Mouse (Mus musculus) heart, embryonic 13.5 days (tissue): ENCODE results near the gene Calm3. TPM values are rescaled to one million over a fixed set of nuclear protein-coding genes. Genes with fewer than 3 reads are reported as not detected.
"Not testable (repeated sequence)": the region's sequence is repeated elsewhere in the genome, so short reads cannot be mapped to it uniquely, and the experiment has no call there.

Source experiments
- ATAC-seq: fragments of 200-750 bp; cut with Nextera tagmentation; 2 replicates; pipeline ENCODE4 v1.8.0; 2017; ENCODE audit warnings: moderate TSS enrichment; ENCODE audit not compliant: insufficient number of reproducible peaks, low FRiP score, low TSS enrichment; ENCODE audit errors: extremely low read depth
- H3K27ac ChIP-seq: fragments of 300-500 bp; sonication (generic); replicated peaks from 2 replicates; pipeline ENCODE4 v1.5.1; 2015; ENCODE audit warnings: moderate library complexity, mild to moderate bottlenecking, inconsistent platforms
- H3K27me3 ChIP-seq: fragments of 300-500 bp; sonication (generic); replicated peaks from 2 replicates; pipeline ENCODE4 v1.6.1; 2015; ENCODE audit warnings: mild to moderate bottlenecking, inconsistent platforms
- H3K36me3 ChIP-seq: fragments of 300-500 bp; sonication (generic); 2 replicates; pipeline ENCODE4 v1.6.1; 2015; ENCODE audit warnings: mild to moderate bottlenecking, inconsistent platforms
- H3K4me1 ChIP-seq: fragments of 300-500 bp; sonication (generic); 2 replicates; pipeline ENCODE4 v1.6.1; 2015; ENCODE audit warnings: inconsistent platforms
- H3K4me2 ChIP-seq: fragments of 300-500 bp; sonication (generic); 2 replicates; pipeline ENCODE4 v1.6.1; 2015; ENCODE audit warnings: inconsistent platforms, mild to moderate bottlenecking, moderate library complexity
- H3K4me3 ChIP-seq: fragments of 300-500 bp; sonication (generic); 2 replicates; pipeline ENCODE4 v1.5.1; 2015; ENCODE audit warnings: moderate library complexity, mild to moderate bottlenecking, inconsistent platforms
- H3K9ac ChIP-seq: fragments of 300-500 bp; sonication (generic); 2 replicates; pipeline ENCODE4 v1.6.1; 2015; ENCODE audit warnings: inconsistent platforms, mild to moderate bottlenecking, moderate library complexity
- H3K9me3 ChIP-seq: fragments of 300-500 bp; sonication (generic); 2 replicates; pipeline ENCODE4 v1.6.1; 2016; ENCODE audit warnings: inconsistent platforms
- WGBS: fragments of 180-500 bp; shearing (Covaris S2); methylation state at CpG from one replicate; pipeline ENCODE4 v1.1.7; 2015; ENCODE audit warnings: mixed read lengths; 5-methylcytosine and 5-hydroxymethylcytosine counted together
- polyA plus RNA-seq: library from polyadenylated mRNA; unstranded; fragments of >200 nt; fragmentation: Nextera tagmentation; extraction: Ambion mirVana; gene quantifications from 2 replicates; pipeline ENCODE4 v1.2.1, GENCODE M21; 2015

Gene Calm3
- 85.5 and 101 TPM in 2 replicates for polyA plus RNA-seq

DNA sequence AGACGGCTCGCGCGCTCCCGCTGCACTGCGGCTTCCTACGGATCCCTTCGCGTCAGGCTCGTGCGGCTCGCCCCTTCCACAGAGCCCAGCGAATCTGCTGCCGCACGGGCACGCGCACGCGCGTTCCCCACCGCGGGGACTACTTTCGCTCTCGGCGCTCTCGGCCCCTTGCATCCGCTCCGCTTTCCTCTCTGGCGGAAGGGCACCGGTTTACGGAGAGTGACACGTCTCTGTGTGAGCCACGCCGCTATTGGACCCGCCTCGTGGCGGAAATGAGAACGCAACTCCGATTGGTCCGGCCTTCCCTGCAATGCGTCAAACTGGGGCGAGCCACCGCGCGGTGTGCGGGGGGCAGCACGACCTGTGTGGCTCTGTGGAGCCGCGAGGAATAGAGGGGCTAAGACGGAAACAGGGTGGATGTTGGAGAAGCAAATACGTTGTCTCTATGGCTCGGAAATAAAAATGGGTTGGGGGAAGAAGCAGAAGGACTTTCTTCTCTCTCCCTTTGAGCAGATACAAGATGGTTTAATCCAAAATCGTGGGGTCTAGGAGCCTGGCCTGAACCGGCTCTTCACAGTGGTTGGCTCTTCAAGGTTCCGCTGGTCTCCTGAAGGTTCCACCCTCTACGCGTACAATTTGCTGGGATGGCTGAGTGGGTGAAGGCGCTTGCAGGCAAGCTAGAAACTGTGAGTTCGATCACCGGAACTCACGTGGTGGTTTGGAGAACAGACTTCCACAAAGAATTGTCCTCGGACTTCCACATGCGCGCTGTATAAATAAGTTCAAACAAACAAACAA is at the start of gene Calm3:
Calm3 (minus strand) TSS at position 78 of the 798 bp plus-strand sequence.
- peaks cover 44% of the 10 kb centered on the region for H3K4me1 ChIP-seq
- peak within 1 kb of the TSS; percentile 97 for H3K4me3 ChIP-seq
- 2% methylated on average over 64 of the region's 64 CpGs for WGBS
- H3K27ac ChIP-seq = peak within 1 kb of the TSS; percentile 94
- H3K9ac ChIP-seq = peak within 1 kb of the TSS; percentile 98
- no peaks in the 10 kb centered on the region for H3K27me3 ChIP-seq
- ATAC-seq = peak; percentile 87
- H3K9me3 ChIP-seq = no peaks in the 10 kb centered on the region
- peaks cover 25% of the 10 kb centered on the region for H3K36me3 ChIP-seq
- peak within 1 kb of the TSS; percentile 98 for H3K4me2 ChIP-seq

DNA sequence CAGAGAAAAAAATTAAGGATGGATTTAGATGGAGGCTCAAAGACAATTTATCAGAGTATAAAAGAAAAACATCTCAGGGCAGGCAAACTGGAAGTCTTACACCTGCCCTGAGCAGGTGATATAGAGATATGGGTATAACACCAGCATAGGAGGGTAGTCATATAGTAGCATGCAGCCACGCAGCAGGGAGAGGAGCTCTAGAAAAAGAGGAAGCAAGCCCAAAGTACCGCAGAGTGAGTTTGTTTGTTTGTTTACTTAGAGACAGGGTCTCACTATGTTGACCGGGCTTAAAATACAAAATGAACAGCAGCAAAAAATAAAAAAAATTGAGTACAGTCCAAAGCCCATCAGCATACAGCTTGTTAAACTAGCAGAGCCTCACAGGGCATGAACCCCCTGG is 47.2 kb upstream of the Calm3 start:
- H3K36me3 ChIP-seq = no peaks in the 10 kb centered on the region
- peak overlapping the region; percentile 65 for H3K27ac ChIP-seq
- peaks cover 33% of the 10 kb centered on the region for H3K4me1 ChIP-seq
- no peaks in the 10 kb centered on the region for H3K27me3 ChIP-seq
- H3K9me3 ChIP-seq = no peaks in the 10 kb centered on the region
- no peak overlapping the region for H3K9ac ChIP-seq
- WGBS = 71% methylated on average over 3 of the region's 3 CpGs
- H3K4me3 ChIP-seq = no peak overlapping the region
- no peak for ATAC-seq
- H3K4me2 ChIP-seq = peak overlapping the region; percentile 11; the same call in 1 of the 2 replicates

DNA sequence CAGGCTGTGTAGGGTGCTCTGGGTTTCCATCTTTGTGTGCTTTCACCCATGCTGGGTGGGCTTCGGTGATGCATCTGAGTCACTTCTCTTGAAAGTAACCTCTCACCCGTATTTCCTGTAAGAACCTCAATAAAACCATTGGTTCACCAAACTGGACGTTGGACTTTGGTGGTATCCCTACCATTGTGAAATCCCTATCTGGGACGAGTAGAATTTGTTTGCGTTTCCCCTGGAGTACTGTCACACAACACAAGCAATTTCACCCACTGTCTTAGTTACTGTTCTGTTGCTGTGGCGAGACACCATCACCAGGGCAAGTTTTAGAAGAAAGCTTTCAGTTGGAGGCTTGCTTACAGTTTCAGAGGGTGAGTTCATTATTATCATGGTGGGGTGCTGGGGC is 44.5 kb upstream of the Calm3 start:
- Histone ChIP-seq H3K4me3 (no peak overlapping the region), H3K36me3 (no peaks in the 10 kb centered on the region), H3K9ac (no peak overlapping the region), H3K27ac (no peak overlapping the region), H3K4me2 (no peak overlapping the region), H3K4me1 (peaks cover 10% of the 10 kb centered on the region), H3K9me3 (no peaks in the 10 kb centered on the region), H3K27me3 (no peaks in the 10 kb centered on the region)
- ATAC-seq = no peak
- WGBS = 76% methylated on average over 6 of the region's 6 CpGs

DNA sequence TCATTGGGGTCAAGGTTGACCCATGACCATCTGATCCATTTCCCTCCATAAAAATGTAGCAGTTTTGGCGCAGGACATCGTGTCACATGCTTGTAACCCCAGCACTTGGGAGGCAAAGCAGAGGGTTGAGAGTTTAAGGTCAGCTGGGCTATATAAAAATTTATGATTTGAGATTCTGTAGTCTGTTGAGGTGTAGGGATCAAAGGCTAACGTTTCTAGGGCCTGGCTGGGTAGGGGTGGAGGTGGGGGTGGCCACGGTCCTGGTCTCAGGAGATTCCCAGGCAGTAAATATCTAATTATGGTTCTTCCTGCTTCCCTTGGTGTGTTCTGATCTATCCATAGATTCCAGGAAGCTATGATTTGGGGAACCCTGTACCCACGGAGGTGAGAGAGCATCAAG is 37.8 kb upstream of the Calm3 start:
- H3K36me3 ChIP-seq = no peaks in the 10 kb centered on the region
- no peaks in the 10 kb centered on the region for H3K4me1 ChIP-seq
- no peaks in the 10 kb centered on the region for H3K9me3 ChIP-seq
- H3K27ac ChIP-seq = no peak overlapping the region
- WGBS = 73% methylated on average over 5 of the region's 5 CpGs
- H3K9ac ChIP-seq = no peak overlapping the region
- no peak overlapping the region for H3K4me3 ChIP-seq
- peaks cover 20% of the 10 kb centered on the region for H3K27me3 ChIP-seq
- H3K4me2 ChIP-seq = no peak overlapping the region
- no peak for ATAC-seq

DNA sequence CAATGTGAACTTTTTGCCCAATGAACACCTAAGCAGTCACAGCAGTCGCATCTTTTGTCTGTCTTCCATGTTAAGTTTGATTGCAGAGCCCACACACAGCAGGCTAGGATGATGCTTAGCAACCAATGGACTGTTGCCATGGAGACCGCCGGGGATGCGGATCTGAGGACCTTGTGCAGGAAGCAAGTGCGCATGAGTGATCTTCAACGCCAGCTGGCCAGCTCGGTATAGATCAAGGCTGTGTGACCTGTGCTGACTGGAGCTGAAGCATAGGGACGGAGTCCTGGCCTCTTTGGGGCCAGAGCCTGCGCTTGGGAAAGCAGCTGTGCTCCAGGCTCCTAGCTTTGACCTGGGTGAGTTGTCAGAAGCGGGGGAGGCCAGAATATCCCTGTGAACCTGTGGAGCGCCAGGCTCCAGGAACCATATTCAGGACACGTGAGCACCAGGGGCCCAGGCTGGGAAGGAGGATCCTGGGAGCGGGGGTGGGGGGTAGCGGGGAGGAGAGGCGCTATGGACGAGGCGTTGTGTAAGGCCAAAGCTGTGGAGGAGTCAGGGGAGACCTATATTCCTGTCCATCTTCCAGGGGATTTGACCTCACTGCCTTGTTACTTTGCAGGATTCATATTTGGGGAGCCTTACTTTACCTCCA is 35.7 kb upstream of the Calm3 start, which contains the start of gene Pnmal1:
Pnmal1 (plus strand) TSS at position 141 of the 649 bp plus-strand sequence.
- H3K4me3 ChIP-seq = no peak within 1 kb of the TSS
- 28% methylated on average over 17 of the region's 17 CpGs for WGBS
- H3K36me3 ChIP-seq = no peaks in the 10 kb centered on the region
- H3K9me3 ChIP-seq = no peaks in the 10 kb centered on the region
- no peak within 1 kb of the TSS for H3K9ac ChIP-seq
- ATAC-seq = no peak
- H3K4me1 ChIP-seq = no peaks in the 10 kb centered on the region
- H3K27me3 ChIP-seq = peaks cover 20% of the 10 kb centered on the region
- no peak within 1 kb of the TSS for H3K27ac ChIP-seq
- H3K4me2 ChIP-seq = peak within 1 kb of the TSS; percentile 12; the same call in 1 of the 2 replicates

DNA sequence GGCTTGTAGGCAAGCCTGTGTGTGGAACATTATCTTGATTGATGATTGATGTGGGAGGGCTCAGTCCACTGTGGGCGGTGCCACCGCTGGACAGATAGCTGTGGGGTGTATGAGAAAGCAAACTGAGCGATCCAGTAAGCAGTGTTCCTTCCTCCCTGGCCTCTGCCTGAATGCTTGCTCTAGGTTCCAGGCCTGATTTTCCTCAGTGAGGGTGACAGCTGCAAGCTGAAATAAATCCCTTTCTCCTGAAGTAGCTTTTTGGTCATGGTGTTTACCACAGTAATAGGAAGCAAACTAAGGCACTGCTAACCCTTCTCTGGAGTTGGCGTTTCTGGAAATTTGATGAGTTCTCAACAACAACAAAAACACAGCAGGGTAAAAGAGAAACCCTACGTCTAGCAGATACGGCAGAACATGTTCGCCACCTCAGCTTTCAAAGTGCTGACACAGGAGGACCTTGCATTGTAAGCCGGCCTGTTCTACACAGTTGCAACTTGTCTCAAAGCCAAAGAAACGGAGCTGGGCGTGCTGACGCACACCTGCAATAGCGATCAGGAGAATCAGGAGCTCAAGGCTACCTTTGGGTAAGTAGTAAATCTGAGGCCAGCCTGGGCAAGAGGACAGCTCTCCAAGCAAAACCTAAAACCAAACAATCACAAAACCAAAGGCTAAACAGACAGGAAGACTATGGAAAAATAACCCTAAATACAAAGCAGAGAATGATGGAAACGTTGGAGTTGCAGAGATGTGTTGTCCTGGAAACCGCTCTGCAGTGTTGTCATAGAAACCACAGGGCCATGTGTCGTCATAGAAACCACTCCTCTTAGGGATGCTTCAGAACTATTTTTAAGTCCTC is 32.7 kb upstream of the Calm3 start:
- no peak overlapping the region for H3K4me2 ChIP-seq
- H3K4me3 ChIP-seq = no peak overlapping the region
- 65% methylated on average over 15 of the region's 15 CpGs for WGBS
- no peak overlapping the region for H3K9ac ChIP-seq
- no peak for ATAC-seq
- no peak overlapping the region for H3K27ac ChIP-seq
- H3K4me1 ChIP-seq = no peaks in the 10 kb centered on the region
- H3K36me3 ChIP-seq = no peaks in the 10 kb centered on the region
- peaks cover 20% of the 10 kb centered on the region for H3K27me3 ChIP-seq
- H3K9me3 ChIP-seq = no peaks in the 10 kb centered on the region

DNA sequence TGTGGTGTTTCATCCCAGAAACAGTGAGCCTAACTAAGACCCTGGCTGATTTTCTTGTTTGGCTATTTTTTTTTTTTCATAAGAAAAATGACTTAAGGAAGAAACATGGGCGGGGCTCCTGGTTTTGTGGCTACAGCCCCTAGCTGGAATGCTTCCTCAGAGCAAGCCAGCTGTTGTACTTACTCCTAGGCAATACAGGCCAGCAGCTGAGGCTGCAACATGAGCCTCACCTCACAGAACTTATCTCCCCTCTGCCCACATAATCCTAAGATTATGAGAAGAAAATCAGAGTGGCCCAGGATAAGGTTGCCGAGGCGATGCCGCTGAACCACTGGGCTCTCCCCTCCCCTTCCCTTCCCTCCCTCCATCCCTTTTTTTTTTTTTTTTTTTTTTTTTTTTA is 31.8 kb upstream of the Calm3 start:
- no peak overlapping the region for H3K27ac ChIP-seq
- no peak overlapping the region for H3K4me2 ChIP-seq
- H3K4me1 ChIP-seq = peaks cover 5% of the 10 kb centered on the region; the same call in 1 of the 2 replicates
- H3K9ac ChIP-seq = no peak overlapping the region
- H3K27me3 ChIP-seq = peaks cover 13% of the 10 kb centered on the region
- no peaks in the 10 kb centered on the region for H3K9me3 ChIP-seq
- 74% methylated on average over 4 of the region's 4 CpGs for WGBS
- no peaks in the 10 kb centered on the region for H3K36me3 ChIP-seq
- no peak overlapping the region for H3K4me3 ChIP-seq
- no peak for ATAC-seq

DNA sequence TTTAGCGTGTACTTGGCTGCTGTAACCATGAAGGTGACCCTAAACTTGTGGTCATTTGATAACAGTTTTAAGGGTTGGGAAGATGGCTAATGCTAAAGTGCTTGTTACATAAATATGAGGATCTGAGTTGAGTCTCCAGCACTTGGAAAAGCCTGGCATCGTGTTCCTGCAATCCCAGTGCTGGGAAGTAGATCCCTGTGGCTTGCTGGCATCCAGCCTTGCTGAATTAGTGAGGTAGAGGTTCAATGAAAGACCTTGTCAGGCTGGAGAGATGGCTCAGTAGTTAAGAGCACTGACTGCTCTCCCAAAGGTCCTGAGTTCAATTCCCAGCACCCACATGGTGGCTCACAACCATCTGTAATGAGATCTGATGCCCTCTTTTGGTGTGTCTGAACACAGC is 29.9 kb upstream of the Calm3 start:
- Histone ChIP-seq H3K27me3 (peaks cover 11% of the 10 kb centered on the region), H3K4me1 (peaks cover 15% of the 10 kb centered on the region)
- H3K4me3 ChIP-seq, H3K36me3 ChIP-seq, H3K27ac ChIP-seq, H3K4me2 ChIP-seq, H3K9ac ChIP-seq, H3K9me3 ChIP-seq, ATAC-seq: not testable (repeated sequence)
- WGBS = 60% methylated on average over 2 of the region's 2 CpGs

DNA sequence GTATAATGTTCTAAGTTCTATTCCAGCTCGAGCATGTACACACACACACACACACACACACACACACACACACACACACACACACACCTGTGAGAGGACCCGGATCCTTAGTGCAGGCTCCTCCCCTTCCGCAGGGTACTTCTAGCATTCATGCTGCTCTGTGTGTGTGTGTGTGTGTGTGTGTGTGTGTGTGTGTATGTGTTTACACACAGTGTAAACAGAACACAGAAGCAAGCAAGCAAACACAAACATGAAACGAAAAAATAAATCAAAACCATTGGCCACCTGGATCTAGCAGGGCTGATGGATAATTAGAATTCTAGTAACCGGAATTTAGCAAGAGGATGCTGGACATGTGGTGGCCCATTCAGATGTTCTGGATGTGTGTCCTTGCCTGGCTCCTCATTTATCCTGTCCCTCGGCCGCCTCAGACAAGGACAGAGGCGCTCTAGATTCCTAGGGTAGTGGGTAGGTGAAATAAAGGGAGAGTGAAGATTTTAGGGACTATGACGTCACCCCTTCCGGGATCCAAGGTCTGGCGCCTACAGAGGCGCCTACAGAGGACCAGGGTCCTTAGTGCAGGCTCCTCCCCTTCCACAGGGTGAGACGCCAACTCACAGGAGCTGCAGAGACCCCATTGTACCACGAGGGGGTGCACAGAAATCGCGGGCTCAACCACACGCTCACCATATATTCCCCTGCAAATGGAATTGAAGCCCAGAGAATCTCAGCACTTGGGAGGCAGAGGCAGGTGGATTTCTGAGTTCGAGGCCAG is 27.1 kb upstream of the Calm3 start:
- no peak overlapping the region for H3K9ac ChIP-seq
- peaks cover 38% of the 10 kb centered on the region for H3K27me3 ChIP-seq
- no peaks in the 10 kb centered on the region for H3K36me3 ChIP-seq
- H3K27ac ChIP-seq = no peak overlapping the region
- no peak overlapping the region for H3K4me3 ChIP-seq
- WGBS = 25% methylated on average over 18 of the region's 18 CpGs
- peak; percentile 48; the same call in 1 of the 2 replicates for ATAC-seq
- no peaks in the 10 kb centered on the region for H3K9me3 ChIP-seq
- H3K4me1 ChIP-seq = peaks cover 43% of the 10 kb centered on the region
- H3K4me2 ChIP-seq = peak overlapping the region; percentile 20; the same call in 1 of the 2 replicates

DNA sequence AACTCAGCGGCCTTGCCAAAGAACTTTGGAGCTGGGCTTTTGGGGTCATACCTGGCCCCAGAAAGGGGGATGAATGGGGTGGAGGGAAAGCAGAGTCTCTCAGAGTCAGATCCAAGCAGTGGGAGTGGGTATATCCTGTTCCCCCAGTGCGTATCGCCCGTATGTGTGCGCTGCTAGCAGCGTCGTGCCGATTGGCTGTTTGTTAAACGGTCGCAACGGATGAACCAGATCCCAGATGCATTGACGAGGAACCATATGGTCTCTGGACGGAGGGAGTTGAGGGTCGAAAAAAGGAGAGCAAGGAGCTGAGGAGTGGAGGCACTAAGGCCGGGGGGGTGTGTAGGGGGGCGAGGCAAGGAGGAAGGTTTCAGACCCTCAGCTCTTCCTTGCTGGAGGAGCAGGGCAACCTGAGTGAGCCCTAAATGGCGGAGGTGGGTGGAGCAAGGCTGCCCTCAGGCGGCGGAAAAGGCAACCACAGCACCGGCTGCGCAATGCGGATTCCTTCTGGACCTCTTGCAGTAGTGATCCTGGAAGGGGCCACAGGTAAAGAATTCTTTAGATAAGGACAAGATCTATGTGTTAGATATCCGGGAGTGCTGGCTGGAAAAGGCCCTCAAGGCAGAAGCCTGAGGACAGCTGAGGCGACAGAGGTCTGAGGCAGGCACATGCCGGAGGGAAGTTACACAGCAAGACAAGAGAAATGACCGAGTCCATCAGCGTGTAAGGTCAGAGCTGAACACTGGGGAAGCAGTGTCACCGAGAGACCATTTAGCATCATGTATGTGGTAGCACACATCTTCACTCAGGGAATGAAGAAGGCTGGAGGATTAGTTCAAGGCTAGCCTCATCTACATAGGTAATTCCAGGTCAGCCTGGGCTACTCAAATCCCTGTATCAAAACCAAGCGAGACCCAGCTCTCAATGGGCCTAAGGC is 26.3 kb upstream of the Calm3 start:
- peak overlapping the region; percentile 44 for H3K4me3 ChIP-seq
- H3K4me1 ChIP-seq = peaks cover 51% of the 10 kb centered on the region
- ATAC-seq = no peak
- H3K9me3 ChIP-seq = no peaks in the 10 kb centered on the region
- peak overlapping the region; percentile 71 for H3K9ac ChIP-seq
- 9% methylated on average over 29 of the region's 29 CpGs for WGBS
- H3K27ac ChIP-seq = no peak overlapping the region
- H3K27me3 ChIP-seq = peaks cover 46% of the 10 kb centered on the region
- peak overlapping the region; percentile 70 for H3K4me2 ChIP-seq
- H3K36me3 ChIP-seq = no peaks in the 10 kb centered on the region
